Mouse (Mus musculus): ENCODE data around the gene Kdr.

DNA sequence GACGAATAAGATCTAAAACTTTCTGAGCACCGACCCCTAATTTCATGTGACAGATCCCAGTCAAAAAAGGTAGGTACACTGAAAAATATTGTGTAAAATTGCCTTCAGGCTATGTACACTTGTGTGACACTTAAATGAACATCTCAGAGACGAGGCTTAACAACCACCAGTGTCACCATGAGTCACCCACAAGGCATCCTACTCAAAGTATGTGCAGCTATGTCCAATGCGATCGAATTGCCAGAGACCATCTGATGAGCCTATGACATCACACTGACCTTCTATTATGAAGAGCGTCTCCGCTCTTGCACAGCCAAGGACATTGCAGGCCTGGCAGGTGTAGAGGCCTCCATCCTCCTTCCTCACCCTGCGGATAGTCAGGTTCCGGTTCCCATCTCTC is 22.4 kb downstream of the Kdr start:
- TF ChIP-seq CTCF (IDR thresholded peaks at IDR 0.05; ENCODE audit: low read depth, low read length) (no peak), TAL1 (conservative IDR thresholded peaks at IDR 0.05; ENCODE audit: low read depth, low read length) (no peak), GATA2 (IDR thresholded peaks at IDR 0.05; ENCODE audit: borderline replicate concordance, low read depth, low read length) (no peak), GATA1 (IDR thresholded peaks at IDR 0.05; ENCODE audit: borderline replicate concordance, low read length) (no peak)
